Mouse (Mus musculus) frontal cortex, adult (tissue): Measurements from ENCODE around the gene Dnajc4.
"Not testable (repeated sequence)": the region's sequence is repeated elsewhere in the genome, so short reads cannot be mapped to it uniquely, and the experiment has no call there.

ENCODE experiments used
- ATAC-seq: cut with Nextera tagmentation; 2 replicates; pipeline ENCODE4 v1.9.2; 2017; ENCODE audit warnings: mild to moderate bottlenecking, moderate library complexity, mixed read lengths; ENCODE audit not compliant: low TSS enrichment

Dnajc4 gene

DNA sequence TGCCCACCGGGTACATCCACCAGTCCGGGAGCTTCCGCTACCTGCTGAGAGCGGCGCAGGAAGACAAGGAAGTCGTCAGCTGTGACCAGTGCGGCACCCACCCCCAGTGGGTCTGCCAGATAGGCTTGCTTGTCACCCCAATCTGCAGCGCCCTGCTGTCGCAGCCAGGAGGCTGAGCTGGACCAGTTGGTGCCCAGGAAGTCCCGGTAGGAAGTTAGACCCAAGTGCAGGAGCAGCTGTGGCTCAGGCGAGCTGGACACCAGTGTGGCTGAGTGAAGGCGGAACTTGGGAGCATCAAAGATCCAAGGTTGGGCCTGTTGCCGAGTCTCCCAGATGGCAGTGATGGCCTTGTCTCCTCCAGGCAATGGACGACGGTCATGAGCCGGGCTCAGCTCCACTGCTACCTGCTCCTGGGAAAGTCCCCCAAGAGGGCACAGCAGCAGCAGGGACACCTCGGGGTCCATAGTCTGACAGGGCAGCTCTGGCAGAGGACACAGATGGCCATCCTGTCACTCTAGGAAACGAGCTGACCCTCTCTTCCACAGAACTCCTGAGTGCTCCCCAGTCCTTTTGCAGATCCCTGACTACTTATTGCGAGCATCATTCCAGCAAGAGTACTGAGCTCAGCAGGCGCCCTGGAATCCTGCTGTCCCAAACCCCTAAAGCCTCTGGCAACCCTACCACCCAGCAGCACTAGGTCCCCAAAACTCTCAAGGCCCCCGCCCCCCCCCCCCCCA lies 3.1 kb upstream of the Dnajc4 start:
- ATAC-seq = no peak

DNA sequence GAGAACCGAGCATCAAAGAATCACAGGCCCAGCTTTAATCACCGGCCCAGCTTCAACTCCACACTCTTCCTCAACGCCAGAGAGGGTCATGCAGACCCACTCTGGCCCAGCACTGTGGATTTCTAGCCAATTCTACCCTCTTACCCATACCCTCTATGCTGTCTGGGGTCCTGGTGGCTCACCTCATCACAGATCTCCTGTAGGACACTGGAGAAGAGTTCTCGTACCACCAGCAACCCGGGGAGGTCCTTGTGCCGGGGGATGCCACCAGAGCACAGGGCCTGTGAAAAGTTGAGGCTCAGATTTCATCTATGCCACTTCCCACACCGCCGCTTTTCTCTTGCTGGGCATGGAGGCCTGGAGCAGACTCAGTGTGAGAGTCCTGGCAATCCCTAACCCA lies 2.1 kb upstream of the Dnajc4 start:
- ATAC-seq = no peak

DNA sequence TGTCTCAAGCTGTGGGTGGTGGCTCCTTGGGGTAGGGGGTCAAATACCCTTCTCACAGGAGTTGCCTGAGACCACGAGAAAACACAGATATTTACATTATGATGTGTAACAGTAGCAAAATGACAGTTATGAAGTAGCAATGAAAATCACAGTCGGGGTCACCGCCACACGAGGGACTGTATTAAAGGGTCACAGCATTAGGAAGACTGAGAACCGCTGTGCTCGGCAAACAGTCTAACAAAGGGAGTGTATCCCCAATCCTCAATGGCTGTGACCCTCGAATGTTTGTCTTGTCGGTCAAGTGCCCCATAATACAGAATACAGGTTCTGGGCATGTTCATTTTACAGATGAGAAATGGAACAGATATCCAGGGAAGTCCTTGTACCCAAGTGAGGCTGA lies 1.6 kb upstream of the Dnajc4 start:
- ATAC-seq = no peak

DNA sequence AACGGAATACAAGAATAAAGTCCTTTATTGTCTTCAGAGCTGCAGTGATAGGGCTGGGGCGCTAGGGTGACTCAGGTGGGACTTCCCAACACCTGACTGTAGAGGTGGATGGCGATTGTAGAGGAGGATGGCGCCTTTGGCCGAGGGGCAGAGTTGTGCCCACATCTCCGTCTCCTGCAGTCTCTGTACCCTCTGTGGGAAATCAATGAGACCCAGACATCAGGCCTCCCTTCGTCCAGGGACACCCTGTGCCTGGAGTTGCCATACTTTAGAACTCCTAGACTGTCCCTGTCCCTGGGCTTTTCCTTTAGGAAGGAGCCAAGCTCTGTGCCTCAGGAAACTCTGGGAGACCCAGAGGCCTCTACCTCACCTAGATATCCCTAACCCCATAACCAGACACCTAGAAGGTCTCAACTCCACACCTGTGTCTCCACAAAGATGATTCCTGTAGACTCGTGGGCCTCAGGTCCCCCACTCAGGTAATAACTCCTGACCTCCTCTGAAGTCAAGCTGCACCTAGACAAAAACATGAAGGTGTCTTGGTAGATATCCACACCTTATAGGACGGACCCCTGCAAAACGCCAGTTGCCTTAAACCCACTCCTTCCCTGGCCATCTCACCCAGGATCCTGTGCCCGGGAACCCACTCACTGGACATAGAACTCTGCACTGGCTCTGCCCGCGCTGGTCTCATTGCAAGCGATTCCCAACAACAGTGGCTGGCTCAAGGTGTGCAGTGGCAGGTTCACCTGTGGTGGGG lies 819 bp upstream of the Dnajc4 start:
- no peak for ATAC-seq

DNA sequence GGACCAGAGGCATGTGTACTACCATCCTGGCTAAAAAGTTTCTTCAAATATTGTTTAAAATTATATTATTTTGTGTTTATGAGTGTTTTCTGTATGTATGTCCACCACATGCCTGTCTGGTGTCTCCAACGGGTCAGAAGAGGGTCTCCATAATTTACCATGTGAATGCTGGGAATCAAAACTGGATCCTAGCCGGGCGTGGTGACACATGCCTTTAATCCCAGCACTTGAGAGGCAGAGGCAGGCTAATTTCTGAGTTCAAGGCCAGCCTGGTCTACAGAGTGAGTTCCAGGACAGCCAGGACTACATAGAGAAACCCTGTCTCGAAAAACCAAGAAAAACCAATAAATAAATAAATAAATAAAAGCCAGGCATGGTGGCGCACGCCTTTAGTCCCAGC lies 1.2 kb downstream of the Dnajc4 start:
- not testable (repeated sequence) for ATAC-seq

DNA sequence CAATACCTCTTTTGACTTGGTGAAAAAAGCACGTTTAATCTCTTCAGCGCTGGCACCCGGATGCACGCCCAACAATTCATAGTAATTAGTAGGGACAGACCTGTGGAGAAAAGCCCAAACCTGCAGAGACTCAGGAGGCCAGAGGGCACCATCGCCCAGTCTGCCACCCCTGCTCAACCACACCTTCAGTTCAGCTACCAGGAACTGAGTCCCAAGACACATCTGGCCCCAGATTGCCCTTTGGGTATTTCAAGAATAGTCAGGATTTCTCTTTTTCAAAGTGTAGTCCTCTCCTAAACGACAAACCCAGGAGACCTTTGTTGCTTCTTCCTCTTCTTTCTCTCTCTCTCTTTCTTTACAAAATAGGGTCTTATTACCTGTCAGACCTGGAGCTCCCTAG lies 1.7 kb downstream of the Dnajc4 start:
- no peak for ATAC-seq

DNA sequence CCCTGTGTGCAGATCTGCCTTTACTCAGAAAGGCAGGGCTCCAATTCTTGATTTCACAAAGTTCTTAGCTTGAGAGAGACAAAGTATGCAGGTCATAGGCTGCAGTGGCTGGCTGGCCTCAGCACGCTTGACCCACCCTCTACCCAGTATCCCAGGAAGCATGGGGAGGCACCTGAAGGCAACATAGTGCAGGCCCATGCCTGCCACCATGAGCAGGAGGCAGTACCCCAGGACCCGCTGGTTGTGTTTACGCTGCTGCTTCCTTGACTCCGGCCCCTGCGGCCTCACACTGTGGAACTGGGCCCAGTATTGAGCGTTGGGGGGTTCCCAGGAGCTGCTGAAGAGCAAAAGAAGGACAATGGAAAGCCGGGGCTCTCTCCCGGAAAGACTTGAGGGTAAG lies 3.1 kb downstream of the Dnajc4 start:
- ATAC-seq = no peak

DNA sequence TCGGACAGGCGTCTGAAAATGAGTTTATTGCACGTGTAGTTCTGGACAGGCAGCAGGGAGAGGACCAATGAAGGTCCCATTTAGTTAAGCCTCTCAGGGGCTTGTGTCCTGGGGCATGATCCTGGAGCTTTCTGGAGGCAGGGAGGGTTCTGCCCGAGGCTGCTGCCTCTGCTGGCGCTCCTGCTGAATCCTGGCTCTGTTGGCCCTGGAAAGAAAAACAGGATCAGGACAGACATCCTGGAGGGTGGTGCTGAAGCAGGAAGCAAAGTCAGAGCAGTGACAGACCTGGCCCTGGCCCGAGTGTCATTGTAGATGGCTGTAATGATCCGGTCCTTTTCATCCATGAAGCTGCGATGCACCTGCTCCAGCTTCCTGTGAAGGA lies 4.5 kb downstream of the Dnajc4 start:
- no peak for ATAC-seq

DNA sequence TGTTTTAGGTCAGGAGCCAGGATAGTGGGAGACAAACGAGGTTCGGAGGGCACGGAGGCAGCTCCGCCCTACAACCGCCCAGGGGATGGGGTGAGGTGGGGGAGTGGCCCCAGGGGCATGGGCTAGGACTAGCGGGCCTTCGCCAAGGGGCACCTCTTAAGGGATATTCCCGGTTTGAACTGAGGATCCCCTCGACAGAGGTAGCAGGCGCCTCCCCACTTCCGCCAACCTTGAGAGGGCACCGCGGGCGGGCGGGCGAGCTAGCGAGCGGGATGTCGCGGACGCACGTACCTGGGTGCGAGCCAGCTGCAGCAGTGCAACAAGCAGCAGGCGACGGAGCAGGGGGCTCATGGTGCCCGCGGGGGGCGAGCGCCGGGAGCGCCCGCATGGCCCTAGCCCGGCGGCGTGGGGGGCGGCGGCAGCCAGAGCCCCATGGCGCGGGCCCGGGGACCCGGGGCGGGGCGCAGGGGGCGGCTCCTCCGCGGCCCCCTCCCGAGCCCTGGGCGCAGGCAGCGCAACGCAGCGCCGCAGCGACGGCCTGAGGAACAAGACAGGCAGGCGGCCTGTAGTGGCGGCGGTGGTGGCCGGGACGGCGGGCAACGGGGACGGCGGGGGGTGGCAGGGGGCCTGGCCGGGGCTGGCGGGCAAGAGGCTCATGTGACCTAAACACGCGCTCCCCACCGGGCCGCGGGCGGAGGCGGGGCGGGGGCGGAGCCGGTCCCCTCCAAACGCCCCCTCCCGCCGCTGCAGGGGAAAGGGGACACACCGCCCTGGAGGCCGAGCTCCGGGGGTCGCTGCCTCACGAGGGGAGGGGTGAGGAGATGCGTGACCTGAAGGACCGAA lies 5.1 kb downstream of the Dnajc4 start, which contains the start of gene Vegfb:
Gene Vegfb, minus strand, starts transcription at position 591 of the 843 bp plus-strand sequence.
- peak; percentile 18; the same call in 1 of the 2 replicates for ATAC-seq

DNA sequence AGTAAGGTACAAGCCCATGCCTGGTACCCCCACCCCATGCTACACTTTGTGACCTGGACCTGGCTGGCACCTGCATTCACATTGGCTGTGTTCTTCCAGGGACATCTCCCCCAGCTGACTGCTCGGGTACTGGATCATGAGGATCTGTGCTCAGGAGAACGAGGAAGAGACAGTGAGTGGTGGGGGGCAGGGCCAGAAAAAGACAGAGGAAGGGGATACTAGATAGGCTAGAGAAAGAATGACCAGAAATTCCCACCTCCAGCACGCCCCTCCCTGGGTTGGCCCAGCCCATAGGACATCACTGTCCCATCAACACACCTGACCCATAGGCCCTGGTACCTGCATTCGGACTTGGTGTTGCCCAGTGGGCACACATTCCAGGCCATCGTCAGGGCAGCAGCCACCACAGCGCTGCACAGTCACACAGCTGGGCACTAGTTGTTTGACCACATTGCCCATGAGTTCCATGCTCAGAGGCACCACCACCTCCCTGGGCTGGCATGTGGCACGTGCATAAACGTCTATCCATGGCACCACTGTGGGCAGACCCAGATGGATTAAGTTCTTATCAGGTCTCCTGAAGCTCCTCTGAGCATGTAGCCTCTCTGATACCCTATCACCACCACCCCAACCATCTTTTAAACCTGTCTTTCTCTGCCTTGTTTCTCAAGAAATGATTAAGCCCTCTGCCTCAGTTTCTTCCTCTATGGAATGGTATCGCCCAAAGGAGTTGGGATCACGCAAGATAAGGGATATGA lies 6.2 kb downstream of the Dnajc4 start:
- no peak for ATAC-seq

DNA sequence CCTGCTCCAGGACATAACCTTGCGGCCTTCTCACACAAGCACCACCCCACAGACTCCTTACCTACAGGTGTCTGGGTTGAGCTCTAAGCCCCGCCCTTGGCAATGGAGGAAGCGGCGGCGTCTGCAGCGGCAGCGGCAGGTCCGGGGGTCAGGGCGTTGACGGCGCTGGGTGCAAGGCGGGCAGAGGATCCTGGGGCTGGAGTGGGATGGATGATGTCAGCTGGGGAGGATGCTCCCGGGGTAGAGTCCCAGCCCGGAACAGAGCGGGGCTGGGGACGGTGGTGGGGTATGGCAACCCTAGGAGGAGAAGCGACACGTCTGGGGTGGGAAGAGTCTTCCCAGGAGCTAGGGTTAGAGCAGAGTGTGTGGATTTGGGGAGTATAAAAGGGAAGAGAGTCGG lies 7.1 kb downstream of the Dnajc4 start:
- ATAC-seq = no peak

DNA sequence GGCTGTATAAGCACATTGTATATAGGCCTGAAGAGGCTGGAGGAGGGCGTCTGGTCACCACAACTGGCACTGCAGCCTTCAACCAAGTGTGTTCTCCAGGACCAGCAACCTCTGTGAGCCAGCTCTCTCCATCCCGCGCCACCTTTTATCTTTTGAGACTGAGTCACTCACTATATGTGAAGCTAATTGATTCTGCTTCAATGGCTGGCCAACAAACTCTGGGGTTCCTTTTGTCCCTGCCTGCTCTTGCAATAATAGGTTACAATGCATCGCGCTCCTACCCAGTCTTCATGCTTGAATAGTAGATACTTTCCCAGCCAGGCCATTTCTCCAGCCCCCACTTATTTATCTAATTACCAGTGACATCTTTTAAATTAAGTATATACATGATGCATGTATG lies 8.8 kb downstream of the Dnajc4 start:
- ATAC-seq = no peak

DNA sequence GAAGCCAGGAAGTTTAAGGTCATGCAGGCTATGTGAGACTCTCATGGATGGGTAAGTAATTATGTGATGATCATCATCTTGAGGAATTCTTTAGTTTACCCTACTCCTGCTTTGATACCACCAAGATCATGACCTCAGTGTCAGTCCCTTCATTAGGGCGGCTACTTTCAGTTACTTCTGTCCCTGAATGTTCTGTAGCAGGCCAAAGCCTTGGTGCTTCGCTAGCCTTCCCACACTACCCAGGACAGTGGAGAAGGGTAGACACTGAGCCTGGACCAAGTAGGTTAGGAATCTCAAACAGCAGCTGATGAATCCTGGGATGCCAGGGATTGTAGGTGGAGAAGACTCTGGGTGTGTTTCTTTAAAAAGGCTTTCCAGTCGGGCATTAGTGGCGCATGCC lies 10.9 kb downstream of the Dnajc4 start:
- no peak for ATAC-seq

DNA sequence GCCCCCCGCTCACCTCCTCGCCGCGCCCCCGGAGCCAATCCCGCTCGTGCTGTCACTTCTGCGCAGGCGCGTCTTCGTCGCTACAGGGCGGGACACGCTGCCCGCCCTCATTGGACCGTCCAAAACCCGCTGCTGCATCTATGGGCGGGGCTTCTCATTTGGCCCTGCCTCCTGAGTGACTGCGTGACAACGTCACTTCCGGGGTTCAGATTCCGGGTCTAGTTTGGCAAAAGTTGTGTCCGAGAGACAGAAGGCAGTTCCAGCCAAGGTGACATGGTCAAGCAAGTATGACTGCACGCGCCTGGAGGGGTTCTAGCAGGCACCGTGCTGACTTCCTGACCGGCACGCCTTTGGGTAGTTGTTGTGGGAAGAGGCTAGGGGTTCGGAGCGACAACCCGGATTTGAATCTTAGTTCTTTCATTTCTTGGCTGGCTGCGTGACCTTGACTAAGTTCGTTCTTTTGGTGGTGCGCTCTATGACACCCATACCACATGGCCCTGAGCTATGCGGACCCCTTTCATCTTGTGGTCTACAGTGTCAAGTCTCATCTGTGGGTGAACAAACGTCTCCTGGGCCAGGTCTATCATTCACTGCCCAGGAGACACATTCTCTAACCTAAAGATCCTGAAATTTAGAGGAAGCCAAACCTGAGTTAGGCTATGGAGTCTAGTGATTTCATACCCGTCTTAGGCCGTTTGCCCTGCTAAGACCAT lies 11.8 kb downstream of the Dnajc4 start, which contains the start of gene Fkbp2:
Gene Fkbp2, minus strand, starts transcription at position 121 of the 713 bp plus-strand sequence.
- peak; percentile 63 for ATAC-seq

DNA sequence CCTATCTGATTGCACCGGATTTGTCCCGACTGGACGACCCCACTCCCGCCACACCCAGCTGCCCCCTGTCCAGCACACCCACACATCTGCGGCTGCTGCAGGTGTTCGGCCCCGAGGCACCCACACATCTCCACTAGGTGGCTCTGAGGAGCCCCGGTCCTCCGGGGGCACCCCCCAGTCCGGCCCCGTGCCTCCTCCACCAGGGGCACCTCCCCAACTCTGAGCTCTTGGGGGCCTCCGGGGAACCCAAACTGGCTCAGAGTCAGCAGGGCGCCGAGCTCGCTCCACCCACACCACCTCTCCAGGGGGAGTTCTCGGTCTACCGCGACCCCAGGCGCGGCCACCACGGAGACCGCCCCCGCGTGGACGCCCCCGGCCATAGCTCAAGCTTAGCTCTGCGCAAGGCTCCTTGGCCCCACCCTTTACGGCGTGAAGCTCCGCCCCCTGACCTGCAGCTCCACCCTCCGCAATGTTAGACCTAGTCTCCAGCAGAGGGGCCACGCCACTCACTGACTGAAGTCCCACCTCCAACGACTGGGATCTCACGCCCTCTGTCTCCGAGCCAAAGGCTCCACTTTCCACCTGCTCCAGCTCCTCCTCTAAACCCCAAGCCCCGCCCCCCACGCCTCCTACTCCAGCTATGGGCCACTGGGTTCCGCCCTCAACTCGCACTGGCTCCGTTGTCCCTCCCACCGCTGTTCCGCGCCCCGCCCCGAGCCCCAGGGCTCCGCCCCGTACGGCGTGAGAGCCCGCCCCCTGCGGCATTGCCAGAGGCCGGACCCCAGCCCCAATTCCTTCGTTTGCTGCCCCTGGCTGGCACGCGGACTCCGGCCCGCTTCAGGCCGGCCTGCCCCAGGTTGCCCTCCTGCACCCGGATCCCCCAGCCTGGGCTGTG lies 12.6 kb downstream of the Dnajc4 start:
- peak; percentile 79 for ATAC-seq

DNA sequence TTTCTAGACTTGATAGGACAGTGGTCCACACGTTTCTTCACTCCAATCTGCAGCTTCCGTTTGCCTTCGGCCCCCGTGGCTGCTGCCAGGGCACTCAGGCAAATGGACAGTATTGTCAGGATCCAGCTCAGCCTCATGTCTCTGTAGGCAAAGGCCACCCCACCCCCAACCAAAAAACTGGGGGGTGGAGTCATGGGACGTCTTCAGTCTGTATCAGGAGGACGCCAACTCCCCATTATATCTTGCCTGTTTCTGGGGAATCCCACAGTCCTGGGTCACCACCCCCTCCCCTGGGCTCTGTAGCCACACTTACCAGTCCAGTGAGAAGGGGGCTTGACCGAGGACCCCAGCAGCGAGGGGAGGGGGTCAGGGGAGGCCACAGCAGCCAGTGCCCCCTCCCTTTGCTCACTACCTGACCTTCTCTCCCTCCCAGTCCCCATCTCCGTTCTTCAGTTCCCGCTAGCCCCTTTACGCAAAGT lies 13.3 kb downstream of the Dnajc4 start:
- ATAC-seq = no peak

DNA sequence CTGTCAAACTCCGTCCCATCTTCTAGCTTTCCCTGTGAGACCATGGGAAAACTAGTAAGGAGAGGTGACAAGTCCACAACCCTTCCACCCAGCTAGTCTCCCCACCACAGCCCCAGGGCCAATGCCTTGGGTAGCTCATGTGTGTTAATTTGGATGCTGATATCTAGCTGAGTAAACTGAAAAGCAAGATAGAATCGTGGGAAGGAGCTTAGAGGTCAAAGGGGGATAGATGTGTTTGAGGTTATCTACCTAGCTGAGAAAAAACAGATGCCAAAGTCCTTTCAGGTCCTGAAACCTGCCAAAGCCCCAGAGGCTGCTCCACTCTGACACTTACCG lies 13.8 kb downstream of the Dnajc4 start:
- no peak for ATAC-seq

DNA sequence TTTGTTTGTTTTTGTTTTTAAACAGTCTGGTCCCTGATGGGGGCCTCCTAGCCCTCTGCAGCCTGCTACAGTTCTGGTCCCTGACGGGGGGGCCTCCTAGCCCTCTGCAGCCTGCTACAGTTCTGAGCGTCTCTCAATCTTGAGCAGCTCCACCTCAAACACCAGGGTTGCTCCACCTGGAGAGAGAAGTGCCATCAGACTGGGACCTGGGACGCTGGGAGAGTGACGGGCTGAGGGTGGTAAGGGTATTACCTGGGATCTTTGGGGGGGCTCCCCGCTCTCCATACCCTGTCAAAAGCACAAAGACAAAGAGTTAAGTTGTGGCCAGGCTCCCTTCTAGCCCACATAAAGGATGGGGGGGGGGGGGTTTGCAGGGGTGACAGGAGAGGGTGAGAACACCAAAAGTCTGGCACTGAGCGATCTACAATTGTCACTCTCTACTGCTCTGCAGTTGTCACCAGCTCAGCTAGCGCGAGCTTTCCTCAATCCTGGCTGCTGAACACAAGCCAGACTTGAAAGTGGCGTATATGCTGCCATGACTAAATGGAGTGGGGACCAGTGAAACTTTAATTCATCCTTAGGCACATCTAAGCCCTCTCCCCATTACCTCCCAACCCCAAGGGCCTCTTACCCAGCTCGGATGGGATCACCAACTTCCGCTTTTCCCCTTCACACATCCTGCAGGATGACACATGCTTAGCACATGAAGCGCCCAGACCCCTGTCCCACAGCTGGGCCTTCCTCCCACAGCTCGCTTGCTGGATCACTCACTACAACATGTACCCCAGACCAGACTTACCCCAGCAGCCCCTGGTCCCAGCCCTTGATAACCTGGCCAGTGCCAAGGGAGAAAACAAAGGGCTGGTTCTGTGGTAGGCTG lies 14.4 kb downstream of the Dnajc4 start:
- no peak for ATAC-seq
